Mouse (Mus musculus): ENCODE results near the gene Hivep3. TPM values are rescaled to one million over a fixed set of nuclear protein-coding genes. Genes with fewer than 3 reads are reported as not detected.

The Hivep3 gene
- polyA plus RNA-seq, 1 experiment, result 14.8 TPM

- no peak for DNase-seq (ENCODE audit: low read depth)
- TF ChIP-seq CTCF (IDR thresholded peaks at IDR 0.05; ENCODE audit: borderline replicate concordance, extremely low read depth, insufficient read depth, insufficient read length) (no peak), POLR2A (IDR thresholded peaks at IDR 0.05; ENCODE audit: borderline replicate concordance, extremely low read depth, insufficient read depth, insufficient read length, poor library complexity, severe bottlenecking) (no peak)
These were observed 180.6 kb downstream of the Hivep3 start for GRCm38 (mm10) chr4:119914194-119914593.

GRCm38 (mm10) chr4:119915069-119915468 is 181.5 kb downstream of the Hivep3 start:
- TF ChIP-seq CTCF (IDR thresholded peaks at IDR 0.05; ENCODE audit: borderline replicate concordance, extremely low read depth, insufficient read depth, insufficient read length) (no peak), POLR2A (IDR thresholded peaks at IDR 0.05; ENCODE audit: borderline replicate concordance, extremely low read depth, insufficient read depth, insufficient read length, poor library complexity, severe bottlenecking) (no peak)

GRCm38 (mm10) chr4:119917502-119917901 is 183.9 kb downstream of the Hivep3 start:
- TF ChIP-seq POLR2A (IDR thresholded peaks at IDR 0.05; ENCODE audit: borderline replicate concordance, extremely low read depth, insufficient read depth, insufficient read length, poor library complexity, severe bottlenecking), result no peak
- TF ChIP-seq CTCF (IDR thresholded peaks at IDR 0.05; ENCODE audit: borderline replicate concordance, extremely low read depth, insufficient read depth, insufficient read length), result peak; percentile 59; the same call in 1 of the 2 replicates
- peak; percentile 43 for DNase-seq (ENCODE audit: low read depth)

More at GRCm38 (mm10) chr4:119915069-119915468, 181.5 kb downstream of the Hivep3 start:
- DNase-seq (ENCODE audit: low read depth), result no peak

- TF ChIP-seq POLR2A (IDR thresholded peaks at IDR 0.05; ENCODE audit: borderline replicate concordance, extremely low read depth, insufficient read depth, insufficient read length, poor library complexity, severe bottlenecking), result no peak
- TF ChIP-seq CTCF (IDR thresholded peaks at IDR 0.05; ENCODE audit: borderline replicate concordance, extremely low read depth, insufficient read depth, insufficient read length), result no peak
- DNase-seq (ENCODE audit: low read depth), result no peak
These were observed 185.8 kb downstream of the Hivep3 start for GRCm38 (mm10) chr4:119919349-119919748.

- DNase-seq (ENCODE audit: low read depth), result no peak
- TF ChIP-seq POLR2A (IDR thresholded peaks at IDR 0.05; ENCODE audit: borderline replicate concordance, extremely low read depth, insufficient read depth, insufficient read length, poor library complexity, severe bottlenecking) (no peak), CTCF (IDR thresholded peaks at IDR 0.05; ENCODE audit: borderline replicate concordance, extremely low read depth, insufficient read depth, insufficient read length) (peak; percentile 5; the same call in 1 of the 2 replicates)
These were observed 187.6 kb downstream of the Hivep3 start for GRCm38 (mm10) chr4:119921022-119921717.

GRCm38 (mm10) chr4:119921723-119922266 is 188.2 kb downstream of the Hivep3 start:
- DNase-seq (ENCODE audit: low read depth), result peak; percentile 18

GRCm38 (mm10) chr4:119922945-119923344 is 189.4 kb downstream of the Hivep3 start:
- TF ChIP-seq CTCF (IDR thresholded peaks at IDR 0.05; ENCODE audit: borderline replicate concordance, extremely low read depth, insufficient read depth, insufficient read length) (no peak), POLR2A (IDR thresholded peaks at IDR 0.05; ENCODE audit: borderline replicate concordance, extremely low read depth, insufficient read depth, insufficient read length, poor library complexity, severe bottlenecking) (no peak)
- DNase-seq (ENCODE audit: low read depth), result no peak

More at GRCm38 (mm10) chr4:119921723-119922266, 188.2 kb downstream of the Hivep3 start:
- TF ChIP-seq POLR2A (IDR thresholded peaks at IDR 0.05; ENCODE audit: borderline replicate concordance, extremely low read depth, insufficient read depth, insufficient read length, poor library complexity, severe bottlenecking) (no peak), CTCF (IDR thresholded peaks at IDR 0.05; ENCODE audit: borderline replicate concordance, extremely low read depth, insufficient read depth, insufficient read length) (no peak)

- DNase-seq (ENCODE audit: low read depth), result no peak
- TF ChIP-seq CTCF (IDR thresholded peaks at IDR 0.05; ENCODE audit: borderline replicate concordance, extremely low read depth, insufficient read depth, insufficient read length) (peak; percentile 19; the same call in 1 of the 2 replicates), POLR2A (IDR thresholded peaks at IDR 0.05; ENCODE audit: borderline replicate concordance, extremely low read depth, insufficient read depth, insufficient read length, poor library complexity, severe bottlenecking) (no peak)
These were observed 189.8 kb downstream of the Hivep3 start for GRCm38 (mm10) chr4:119923410-119923809.

GRCm38 (mm10) chr4:119925052-119925451 is 191.5 kb downstream of the Hivep3 start:
- TF ChIP-seq CTCF (IDR thresholded peaks at IDR 0.05; ENCODE audit: borderline replicate concordance, extremely low read depth, insufficient read depth, insufficient read length), result no peak
- DNase-seq (ENCODE audit: low read depth), result no peak

GRCm38 (mm10) chr4:119931923-119932322 is 198.3 kb downstream of the Hivep3 start:
- TF ChIP-seq POLR2A (IDR thresholded peaks at IDR 0.05; ENCODE audit: borderline replicate concordance, extremely low read depth, insufficient read depth, insufficient read length, poor library complexity, severe bottlenecking) (no peak), CTCF (IDR thresholded peaks at IDR 0.05; ENCODE audit: borderline replicate concordance, extremely low read depth, insufficient read depth, insufficient read length) (no peak)
- DNase-seq (ENCODE audit: low read depth), result peak; percentile 81

GRCm38 (mm10) chr4:119932549-119933257 is 199.1 kb downstream of the Hivep3 start:
- peak; percentile 37 for DNase-seq (ENCODE audit: low read depth)

More at GRCm38 (mm10) chr4:119932549-119933257, 199.1 kb downstream of the Hivep3 start:
- TF ChIP-seq POLR2A (IDR thresholded peaks at IDR 0.05; ENCODE audit: borderline replicate concordance, extremely low read depth, insufficient read depth, insufficient read length, poor library complexity, severe bottlenecking) (no peak), CTCF (IDR thresholded peaks at IDR 0.05; ENCODE audit: borderline replicate concordance, extremely low read depth, insufficient read depth, insufficient read length) (no peak)
